Comparison of ENCODE assay signal across 8 mouse cellular contexts in genomic region chr5:120579211-120579897, GRCm38 (mm10). TPM values are rescaled to one million over a fixed set of nuclear protein-coding genes. Genes with fewer than 3 reads are reported as not detected.
A peak's percentile ranks its signal among the peaks of the same experiment; 100 is the strongest.
DNase-seq lines count a peak whose midpoint lies in the region; ATAC-seq and TF ChIP-seq lines count a peak whose summit lies in the region.

No protein-coding gene starts in this region.

- peak overlapping the region; percentile 32; the same call in 1 of the 2 replicates for H3K9ac ChIP-seq in heart, postnatal 0 days (replicated peaks; ENCODE audit: low read depth, low read length)

- H3K27ac ChIP-seq in embryonic fibroblast, embryonic 13.5 days (ENCODE audit: insufficient read depth, low read length), result peak overlapping the region; percentile 25; the same call in 1 of the 2 replicates
- peak overlapping the region; percentile 75 for H3K27ac ChIP-seq in heart, postnatal 0 days (ENCODE audit: low read depth)
- H3K27ac ChIP-seq in left cerebral cortex, adult 2 months, result no peak overlapping the region

- H3K27me3 ChIP-seq in heart, postnatal 0 days (ENCODE audit: control insufficient read depth, insufficient read depth, low read length), result no peaks in the 10 kb centered on the region

- H3K4me2 ChIP-seq in heart, postnatal 0 days (ENCODE audit: low read depth, low read length), result peak overlapping the region; percentile 35

- no peak; the same call in 1 of the 2 replicates for ATAC-seq in heart, postnatal 0 days (ENCODE audit: insufficient read depth, low read depth)
- ATAC-seq in inflammation-experienced regulatory T-cells, adult 6 months, result no peak

- no peak overlapping the region for H3K4me3 ChIP-seq in embryonic fibroblast, embryonic 13.5 days (ENCODE audit: insufficient read depth, low read length)
- H3K4me3 ChIP-seq in heart, postnatal 0 days (ENCODE audit: low read depth, low read length), result no peak overlapping the region; the same call in 1 of the 2 replicates
- no peak overlapping the region for H3K4me3 ChIP-seq in left cerebral cortex, adult 2 months

- DNase-seq in spleen, adult 18-20 months, result peak; percentile 24 to 47
- DNase-seq in spleen, postnatal 4 days (ENCODE audit: low spot score in 2 of 2), result no peak
- peak; percentile 51 for DNase-seq in heart, postnatal 0 days (ENCODE audit: low spot score)
- DNase-seq in kidney, postnatal 36 days, result peak; percentile 74 to 83
- DNase-seq in neural tube, embryonic 10.5 days (ENCODE audit: extremely low spot score, low spot score), result peak; percentile 43
- DNase-seq in left cerebral cortex, adult 2 months (ENCODE audit: extremely low spot score in 1 of 2, low spot score in 2 of 2), result no peak

- TF ChIP-seq POLR2A in embryonic fibroblast, embryonic 13.5 days (IDR thresholded peaks at IDR 0.05; ENCODE audit: low read depth, low read length), result no peak

- intact Hi-C loops in left cerebral cortex, adult 2 months (cut with DNase I), result no loop called here

- peaks cover 16% of the 10 kb centered on the region for H3K36me3 ChIP-seq in heart, postnatal 0 days (replicated peaks; ENCODE audit: control insufficient read depth, insufficient read depth, low read length)

- WGBS in heart, postnatal 0 days, result 56% methylated on average over 26 of the region's 26 CpGs

- no peak for TF ChIP-seq EP300 in heart, postnatal 0 days (IDR thresholded peaks at IDR 0.05; ENCODE audit: low read depth)

- peaks cover 17% of the 10 kb centered on the region for H3K4me1 ChIP-seq in embryonic fibroblast, embryonic 13.5 days (ENCODE audit: control insufficient read depth, insufficient read depth, low read length)
- peaks cover 8% of the 10 kb centered on the region for H3K4me1 ChIP-seq in heart, postnatal 0 days (ENCODE audit: control insufficient read depth, insufficient read depth)

- no peaks in the 10 kb centered on the region for H3K9me3 ChIP-seq in heart, postnatal 0 days (replicated peaks; ENCODE audit: control insufficient read depth, low read length)

- no peak for TF ChIP-seq CTCF in embryonic fibroblast, embryonic 13.5 days (IDR thresholded peaks at IDR 0.05; ENCODE audit: borderline replicate concordance, insufficient read depth, low read length)
- no peak for TF ChIP-seq CTCF in heart, postnatal 0 days (IDR thresholded peaks at IDR 0.05; ENCODE audit: low read depth)
- TF ChIP-seq CTCF in left cerebral cortex, adult 2 months (IDR thresholded peaks at IDR 0.05), result no peak

RNA-seq across cellular contexts. Expression of gene Tpcn1, which starts 9.1 kb away (rescaled TPM):
- polyA plus RNA-seq in embryonic fibroblast, embryonic 13.5 days (2011; ENCODE audit: insufficient read length, low read depth, missing spikeins), result 22.2 and 29.1 TPM in 2 replicates
- total RNA-seq in heart, postnatal 0 days (2014; rRNA removed; ENCODE audit: low replicate concordance), result 15.8 and 27.6 TPM in 2 replicates
- 11.5 and 11.7 TPM in 2 replicates for polyA plus RNA-seq in heart, postnatal 0 days (2015; fragmentation: Nextera tagmentation; extraction: Ambion mirVana)
- 10 to 100 TPM in 2 of 3 experiments, 1 to 10 TPM in 1; 6.4 to 15.8 (median 12.6) TPM for polyA plus RNA-seq in inflammation-experienced regulatory T-cells, adult 6 months (2017; shearing (Covaris generic))
- total RNA-seq in left cerebral cortex, adult 2 months (2021), result 10 to 100 TPM; 36.8 to 42.1 TPM

RNA-seq across cellular contexts. Expression of gene Iqcd, which starts 9.5 kb away (rescaled TPM):
- polyA plus RNA-seq in embryonic fibroblast, embryonic 13.5 days (2011; ENCODE audit: insufficient read length, low read depth, missing spikeins), result 0.44 TPM in 1 of 2 replicates, not detected in the other
- not detected in 2 replicates for total RNA-seq in heart, postnatal 0 days (2014; rRNA removed; ENCODE audit: low replicate concordance)
- polyA plus RNA-seq in heart, postnatal 0 days (2015; fragmentation: Nextera tagmentation; extraction: Ambion mirVana), result 0.14 and 0.18 TPM in 2 replicates
- under 1 TPM in 1 of 3 experiments, not detected in 2; 0.91 TPM for polyA plus RNA-seq in inflammation-experienced regulatory T-cells, adult 6 months (2017; shearing (Covaris generic))
- total RNA-seq in left cerebral cortex, adult 2 months (2021), result under 1 TPM; 0.47 to 0.75 TPM

RNA-seq across cellular contexts. Expression of gene Rita1, which starts 33.0 kb away (rescaled TPM):
- polyA plus RNA-seq in embryonic fibroblast, embryonic 13.5 days (2011; ENCODE audit: insufficient read length, low read depth, missing spikeins), result 8.5 and 8.8 TPM in 2 replicates
- 20.2 and 24.5 TPM in 2 replicates for total RNA-seq in heart, postnatal 0 days (2014; rRNA removed; ENCODE audit: low replicate concordance)
- 15.7 and 16.3 TPM in 2 replicates for polyA plus RNA-seq in heart, postnatal 0 days (2015; fragmentation: Nextera tagmentation; extraction: Ambion mirVana)
- 1 to 10 TPM; 2.1 to 3.5 (median 3.2) TPM for polyA plus RNA-seq in inflammation-experienced regulatory T-cells, adult 6 months (2017; shearing (Covaris generic))
- total RNA-seq in left cerebral cortex, adult 2 months (2021), result 10 to 100 TPM; 29.5 to 29.9 TPM

RNA-seq across cellular contexts. Expression of gene Ddx54, which starts 33.2 kb away (rescaled TPM):
- 39.3 and 43.0 TPM in 2 replicates for polyA plus RNA-seq in embryonic fibroblast, embryonic 13.5 days (2011; ENCODE audit: insufficient read length, low read depth, missing spikeins)
- total RNA-seq in heart, postnatal 0 days (2014; rRNA removed; ENCODE audit: low replicate concordance), result 23.0 and 24.1 TPM in 2 replicates
- polyA plus RNA-seq in heart, postnatal 0 days (2015; fragmentation: Nextera tagmentation; extraction: Ambion mirVana), result 17.1 and 18.2 TPM in 2 replicates
- 10 to 100 TPM; 13.0 to 21.1 (median 13.4) TPM for polyA plus RNA-seq in inflammation-experienced regulatory T-cells, adult 6 months (2017; shearing (Covaris generic))
- 10 to 100 TPM; 38.6 to 41.0 TPM for total RNA-seq in left cerebral cortex, adult 2 months (2021)

RNA-seq across cellular contexts. Expression of gene Cfap73, which starts 54.7 kb away (rescaled TPM):
- not detected in 2 replicates for polyA plus RNA-seq in embryonic fibroblast, embryonic 13.5 days (2011; ENCODE audit: insufficient read length, low read depth, missing spikeins)
- not detected in 2 replicates for total RNA-seq in heart, postnatal 0 days (2014; rRNA removed; ENCODE audit: low replicate concordance)
- polyA plus RNA-seq in heart, postnatal 0 days (2015; fragmentation: Nextera tagmentation; extraction: Ambion mirVana), result not detected in 2 replicates
- polyA plus RNA-seq in inflammation-experienced regulatory T-cells, adult 6 months (2017; shearing (Covaris generic)), result not detected
- total RNA-seq in left cerebral cortex, adult 2 months (2021), result under 1 TPM in 1 of 2 experiments, not detected in 1; 0.52 TPM

Comparison
In these comparisons a context has a peak if more than half of its experiments do, and no peak if none do; other contexts are left out.
1. DNase-seq: peak in spleen, adult 18-20 months (2 of 2), heart, postnatal 0 days (single experiment), kidney, postnatal 36 days (2 of 2) and neural tube, embryonic 10.5 days (single experiment); none in spleen, postnatal 4 days (0 of 2) and left cerebral cortex, adult 2 months (0 of 2).